Mouse (Mus musculus) ES-Bruce4 (cell line): Measurements from ENCODE around the gene Abhd4.

ENCODE experiments used
- CTCF ChIP-seq: IDR thresholded peaks from one replicate; pipeline ENCODE4 v1.8.1; 2011; ENCODE audit warnings: low read depth, low read length
- POLR2A ChIP-seq: IDR thresholded peaks from one replicate; pipeline ENCODE4 v1.8.1; 2011; ENCODE audit warnings: low read length; ENCODE audit not compliant: insufficient read depth

GRCm38 (mm10) chr14:54264231-54264630 lies 10.2 kb downstream of the Abhd4 start:
- no peak for TF ChIP-seq CTCF
- no peak for TF ChIP-seq POLR2A
